Mouse (Mus musculus): Measurements from ENCODE around the gene Hmx1. TPM values are rescaled to one million over a fixed set of nuclear protein-coding genes. Genes with fewer than 3 reads are reported as not detected.

Hmx1 gene
- total RNA-seq, 1 experiment from 2014 or later: not detected

Other genes with a start within 250 kb of the Hmx1 start
- 0.82 TPM in 1 of 2 replicates, not detected in the other for gene Adra2c, start 110.8 kb upstream of the Hmx1 start, total RNA-seq (2021)
- gene Cpz, start 136.6 kb downstream of the Hmx1 start, total RNA-seq (2021): 0.76 and 0.81 TPM in 2 replicates
- 7.3 and 9.0 TPM in 2 replicates for gene Trmt44, start 186.0 kb downstream of the Hmx1 start, total RNA-seq (2021)
- gene Acox3, start 193.9 kb downstream of the Hmx1 start, total RNA-seq (2021): 70.0 and 75.0 TPM in 2 replicates